Mouse (Mus musculus) CD4-positive, CD25-positive, alpha-beta regulatory T cell, adult 4 months (primary cell): ENCODE measurements around the gene Tmem126a. TPM values are rescaled to one million over a fixed set of nuclear protein-coding genes. Genes with fewer than 3 reads are reported as not detected.

Source experiments
- polyA plus RNA-seq, 2 experiments: library from polyadenylated mRNA; unstranded; fragments of 100-300 nt; shearing (Covaris generic); gene quantifications; one replicate each; pipeline ENCODE4 v1.2.1; 2017

Gene Tmem126a
- polyA plus RNA-seq, 2 experiments from 2014 or later, result 67.2 to 77.1 TPM

Other genes with a start within 250 kb of the Tmem126a start
- gene Ccdc83, start 191.5 kb downstream of the Tmem126a start, polyA plus RNA-seq, result not detected
- gene Sytl2, start 155.0 kb downstream of the Tmem126a start, polyA plus RNA-seq, result 10 to 100 TPM; 46.9 to 47.7 TPM
- not detected for gene Ccdc89, start 30.7 kb downstream of the Tmem126a start, polyA plus RNA-seq
- 10 to 100 TPM; 13.7 to 29.0 TPM for gene Crebzf, start 14.5 kb downstream of the Tmem126a start, polyA plus RNA-seq
- gene Tmem126b, start 18.8 kb upstream of the Tmem126a start, polyA plus RNA-seq, result 10 to 100 TPM; 40.1 to 42.2 TPM
- under 1 TPM; 0.50 to 0.86 TPM for gene Dlg2, start 19.4 kb upstream of the Tmem126a start, polyA plus RNA-seq